Mouse (Mus musculus): ENCODE results near the gene Prmt8. TPM values are rescaled to one million over a fixed set of nuclear protein-coding genes. Genes with fewer than 3 reads are reported as not detected.
A peak's percentile ranks its signal among the peaks of the same experiment; 100 is the strongest.

Prmt8 gene
- polyA plus RNA-seq, 1 experiment from 2014 or later = 1.3 TPM

GRCm38 (mm10) chr6:127663263-127663662 lies 106.0 kb downstream of the Prmt8 start:
- DNase-seq (ENCODE audit: low spot score) (no peak), ATAC-seq (ENCODE audit: low read depth) (no peak)
- Histone ChIP-seq H3K36me3 (ENCODE audit: control insufficient read depth, insufficient read depth, low read length) (no peaks in the 10 kb centered on the region), H3K4me2 (ENCODE audit: low read depth, low read length) (no peak overlapping the region), H3K9ac (ENCODE audit: low read depth, low read length) (no peak overlapping the region), H3K4me1 (ENCODE audit: control insufficient read depth, insufficient read depth, low read length) (peaks cover 2% of the 10 kb centered on the region; the same call in 1 of the 2 replicates), H3K4me3 (ENCODE audit: low read depth, low read length) (no peak overlapping the region), H3K9me3 (ENCODE audit: control insufficient read depth, low read length) (no peaks in the 10 kb centered on the region), H3K27ac (replicated peaks; ENCODE audit: low read depth, low read length) (no peak overlapping the region), H3K27me3 (replicated peaks; ENCODE audit: control insufficient read depth, insufficient read depth, low read length) (no peaks in the 10 kb centered on the region)
- WGBS = 81% methylated on average over 7 of the region's 7 CpGs

DNA sequence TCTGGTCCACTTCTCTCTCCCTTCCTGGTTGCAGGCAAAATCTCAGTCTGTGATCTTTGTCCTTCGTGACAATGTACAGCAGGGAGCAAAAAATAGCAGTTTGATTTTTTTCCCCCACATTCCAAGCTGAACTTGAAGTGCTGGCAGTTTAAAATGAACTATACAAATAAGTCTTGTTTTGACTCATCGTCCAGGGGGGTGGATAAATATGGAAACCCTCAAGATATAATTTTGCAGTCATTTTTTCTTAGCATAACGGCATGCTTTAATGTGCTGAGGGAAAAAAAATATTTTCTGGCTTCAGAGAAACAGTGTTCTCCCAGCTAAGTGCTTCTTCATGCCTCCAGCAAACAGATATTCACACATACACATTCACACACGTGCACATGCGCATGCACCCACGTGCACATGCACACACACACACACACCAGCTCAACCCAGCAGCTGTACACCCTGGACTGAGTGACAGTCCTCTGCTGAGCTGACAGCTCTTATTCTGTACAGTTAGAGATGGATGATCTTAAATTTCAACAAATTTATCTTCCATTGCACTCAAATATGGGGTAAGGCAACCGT lies 107.5 kb downstream of the Prmt8 start:
- Histone ChIP-seq H3K4me2 (ENCODE audit: low read depth, low read length) (no peak overlapping the region), H3K27ac (replicated peaks; ENCODE audit: low read depth, low read length) (no peak overlapping the region; the same call in 1 of the 2 replicates), H3K9me3 (ENCODE audit: control insufficient read depth, low read length) (no peaks in the 10 kb centered on the region), H3K36me3 (ENCODE audit: control insufficient read depth, insufficient read depth, low read length) (no peaks in the 10 kb centered on the region), H3K4me1 (ENCODE audit: control insufficient read depth, insufficient read depth, low read length) (peaks cover 2% of the 10 kb centered on the region; the same call in 1 of the 2 replicates), H3K27me3 (replicated peaks; ENCODE audit: control insufficient read depth, insufficient read depth, low read length) (no peaks in the 10 kb centered on the region), H3K4me3 (ENCODE audit: low read depth, low read length) (no peak overlapping the region), H3K9ac (ENCODE audit: low read depth, low read length) (no peak overlapping the region)
- 61% methylated on average over 7 of the region's 7 CpGs for WGBS
- DNase-seq (ENCODE audit: low spot score) (peak; percentile 30), ATAC-seq (ENCODE audit: low read depth) (no peak)

DNA sequence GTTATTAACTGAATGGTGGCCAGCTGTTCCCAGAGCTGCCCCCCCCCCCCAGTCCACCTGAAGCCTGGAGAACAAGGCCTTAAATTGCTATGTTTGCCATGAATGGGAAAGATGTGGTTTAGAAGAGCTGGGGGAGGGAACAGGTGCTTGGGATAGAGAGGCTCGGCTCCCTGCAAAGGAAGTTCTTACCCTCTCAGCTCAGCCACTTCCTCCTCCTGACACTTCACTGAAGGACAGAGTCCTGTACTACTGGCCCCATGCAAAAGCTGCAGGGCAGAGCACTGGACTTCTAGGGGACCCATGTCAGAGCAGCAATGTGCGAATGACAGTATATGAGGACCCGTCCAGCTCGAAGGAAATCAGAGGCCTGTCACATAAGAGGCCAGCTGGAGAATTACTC lies 109.3 kb downstream of the Prmt8 start:
- H3K36me3 ChIP-seq (ENCODE audit: control insufficient read depth, insufficient read depth, low read length) = no peaks in the 10 kb centered on the region
- H3K4me1 ChIP-seq (ENCODE audit: control insufficient read depth, insufficient read depth, low read length) = peaks cover 2% of the 10 kb centered on the region; the same call in 1 of the 2 replicates
- DNase-seq (ENCODE audit: low spot score) (peak; percentile 37), ATAC-seq (ENCODE audit: low read depth) (0 out of 2 replicates have a peak, but pooled peaks have one; percentile 2)
- no peaks in the 10 kb centered on the region for H3K9me3 ChIP-seq (ENCODE audit: control insufficient read depth, low read length)
- H3K4me2 ChIP-seq (ENCODE audit: low read depth, low read length) = no peak overlapping the region
- H3K27ac ChIP-seq (replicated peaks; ENCODE audit: low read depth, low read length) = no peak overlapping the region
- H3K4me3 ChIP-seq (ENCODE audit: low read depth, low read length) = no peak overlapping the region
- no peaks in the 10 kb centered on the region for H3K27me3 ChIP-seq (replicated peaks; ENCODE audit: control insufficient read depth, insufficient read depth, low read length)
- no peak overlapping the region for H3K9ac ChIP-seq (ENCODE audit: low read depth, low read length)
- WGBS = 79% methylated on average over 4 of the region's 4 CpGs

DNA sequence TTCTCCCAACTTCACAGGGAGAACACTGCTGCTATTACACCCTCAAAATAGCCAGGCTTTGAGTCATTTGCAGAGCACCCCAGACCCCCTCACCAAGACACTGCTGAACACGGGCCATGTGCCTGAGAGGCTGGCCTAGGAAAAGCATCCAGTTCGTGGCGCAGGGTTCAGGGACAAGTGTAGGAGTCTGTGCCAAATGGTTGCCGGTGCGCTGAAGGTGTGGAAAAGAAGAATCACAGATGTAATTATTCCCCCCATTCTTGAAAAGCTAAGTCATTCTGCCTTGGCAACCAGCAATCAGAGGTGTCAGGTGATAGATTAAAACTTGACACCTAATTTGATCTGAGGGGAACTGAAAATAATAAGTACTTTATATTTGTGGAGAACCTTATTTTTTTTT lies 109.8 kb downstream of the Prmt8 start:
- H3K9me3 ChIP-seq (ENCODE audit: control insufficient read depth, low read length) = 0 out of 2 replicates have a peak, but pooled peaks cover 2% of the 10 kb centered on the region
- H3K36me3 ChIP-seq (ENCODE audit: control insufficient read depth, insufficient read depth, low read length) = no peaks in the 10 kb centered on the region
- DNase-seq (ENCODE audit: low spot score) (peak; percentile 40), ATAC-seq (ENCODE audit: low read depth) (peak; percentile 60; the same call in 1 of the 2 replicates)
- H3K27me3 ChIP-seq (replicated peaks; ENCODE audit: control insufficient read depth, insufficient read depth, low read length) = no peaks in the 10 kb centered on the region
- no peak overlapping the region for H3K4me3 ChIP-seq (ENCODE audit: low read depth, low read length)
- H3K4me1 ChIP-seq (ENCODE audit: control insufficient read depth, insufficient read depth, low read length) = peaks cover 2% of the 10 kb centered on the region; the same call in 1 of the 2 replicates
- H3K4me2 ChIP-seq (ENCODE audit: low read depth, low read length) = no peak overlapping the region
- no peak overlapping the region for H3K27ac ChIP-seq (replicated peaks; ENCODE audit: low read depth, low read length)
- no peak overlapping the region for H3K9ac ChIP-seq (ENCODE audit: low read depth, low read length)
- 68% methylated on average over 5 of the region's 5 CpGs for WGBS

GRCm38 (mm10) chr6:127657152-127657551 lies 112.1 kb downstream of the Prmt8 start:
- no peak overlapping the region for H3K9ac ChIP-seq (ENCODE audit: low read depth, low read length)
- no peak overlapping the region for H3K27ac ChIP-seq (replicated peaks; ENCODE audit: low read depth, low read length)
- H3K27me3 ChIP-seq (replicated peaks; ENCODE audit: control insufficient read depth, insufficient read depth, low read length) = no peaks in the 10 kb centered on the region
- H3K36me3 ChIP-seq (ENCODE audit: control insufficient read depth, insufficient read depth, low read length) = no peaks in the 10 kb centered on the region
- H3K4me2 ChIP-seq (ENCODE audit: low read depth, low read length) = no peak overlapping the region
- no peak overlapping the region for H3K4me3 ChIP-seq (ENCODE audit: low read depth, low read length)
- H3K9me3 ChIP-seq (ENCODE audit: control insufficient read depth, low read length) = 0 out of 2 replicates have a peak, but pooled peaks cover 10% of the 10 kb centered on the region
- 90% methylated on average over 11 of the region's 11 CpGs for WGBS
- H3K4me1 ChIP-seq (ENCODE audit: control insufficient read depth, insufficient read depth, low read length) = peaks cover 2% of the 10 kb centered on the region; the same call in 1 of the 2 replicates
- no peak for ATAC-seq (ENCODE audit: low read depth)
- no peak for DNase-seq (ENCODE audit: low spot score)

DNA sequence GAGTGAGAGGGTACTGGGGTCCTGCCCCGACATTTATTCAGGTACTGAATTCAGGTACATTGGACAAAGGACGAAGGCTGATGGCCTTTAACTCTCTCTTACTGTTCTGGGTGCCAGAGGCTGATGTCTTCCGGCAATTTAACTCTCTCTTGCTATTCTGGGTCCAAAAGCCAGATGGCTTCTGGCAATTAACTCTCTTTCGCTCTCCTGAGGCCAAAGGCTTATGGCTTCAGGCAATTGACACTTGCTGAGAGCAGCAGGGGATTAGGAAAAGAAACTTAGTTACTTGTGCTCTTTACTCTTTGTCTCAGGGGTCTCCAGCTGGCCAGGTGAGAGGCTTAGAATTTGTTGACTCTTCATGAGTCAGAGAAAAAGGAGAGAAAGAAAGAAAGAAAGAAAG lies 113.3 kb downstream of the Prmt8 start:
- 25% methylated on average over 4 of the region's 4 CpGs for WGBS
- no peaks in the 10 kb centered on the region for H3K4me1 ChIP-seq (ENCODE audit: control insufficient read depth, insufficient read depth, low read length)
- no peak for ATAC-seq (ENCODE audit: low read depth)
- H3K27ac ChIP-seq (replicated peaks; ENCODE audit: low read depth, low read length) = no peak overlapping the region
- no peaks in the 10 kb centered on the region for H3K36me3 ChIP-seq (ENCODE audit: control insufficient read depth, insufficient read depth, low read length)
- H3K4me3 ChIP-seq (ENCODE audit: low read depth, low read length) = no peak overlapping the region
- H3K9me3 ChIP-seq (ENCODE audit: control insufficient read depth, low read length) = 0 out of 2 replicates have a peak, but pooled peaks cover 10% of the 10 kb centered on the region
- H3K9ac ChIP-seq (ENCODE audit: low read depth, low read length) = no peak overlapping the region
- H3K27me3 ChIP-seq (replicated peaks; ENCODE audit: control insufficient read depth, insufficient read depth, low read length) = no peaks in the 10 kb centered on the region
- peak; percentile 27 for DNase-seq (ENCODE audit: low spot score)
- no peak overlapping the region for H3K4me2 ChIP-seq (ENCODE audit: low read depth, low read length)

DNA sequence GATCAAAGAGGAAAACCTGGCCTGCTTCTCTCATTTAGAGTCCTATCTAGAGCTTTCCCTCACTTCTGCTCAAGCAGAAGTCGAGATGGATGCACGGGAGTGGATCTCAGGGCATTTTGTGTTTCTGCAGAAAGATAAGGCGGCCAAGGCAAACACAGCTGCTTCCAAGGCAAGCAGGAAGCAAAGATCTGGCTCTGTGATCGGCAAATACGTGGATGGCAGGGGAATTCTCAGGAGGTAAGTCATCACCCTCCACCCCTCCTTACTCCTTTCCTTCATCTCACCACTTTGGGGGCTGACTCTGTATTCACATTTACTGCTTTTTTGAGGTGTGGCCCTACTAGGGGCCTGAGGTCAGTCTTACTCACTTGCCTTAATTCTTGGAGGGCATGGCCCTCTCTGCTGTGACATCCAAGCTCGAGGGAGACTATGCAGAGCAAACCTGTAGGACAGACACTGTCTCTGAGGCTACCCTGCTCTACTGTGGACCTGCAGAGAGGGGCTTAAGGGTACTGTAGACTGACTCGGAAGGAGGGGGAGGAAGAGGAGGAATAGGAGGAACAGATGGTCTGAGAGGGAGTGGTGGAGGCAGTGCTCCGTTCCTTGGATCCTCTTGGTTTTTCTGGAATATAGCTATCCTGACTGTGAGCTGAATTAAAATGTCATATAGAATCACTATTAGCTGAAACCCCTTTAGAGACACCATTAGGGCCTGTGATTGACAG lies 128.0 kb downstream of the Prmt8 start:
- Histone ChIP-seq H3K27me3 (replicated peaks; ENCODE audit: control insufficient read depth, insufficient read depth, low read length) (no peaks in the 10 kb centered on the region), H3K4me2 (ENCODE audit: low read depth, low read length) (no peak overlapping the region), H3K4me1 (ENCODE audit: control insufficient read depth, insufficient read depth, low read length) (no peaks in the 10 kb centered on the region), H3K27ac (replicated peaks; ENCODE audit: low read depth, low read length) (no peak overlapping the region), H3K4me3 (ENCODE audit: low read depth, low read length) (no peak overlapping the region), H3K36me3 (ENCODE audit: control insufficient read depth, insufficient read depth, low read length) (no peaks in the 10 kb centered on the region), H3K9ac (ENCODE audit: low read depth, low read length) (no peak overlapping the region), H3K9me3 (ENCODE audit: control insufficient read depth, low read length) (no peaks in the 10 kb centered on the region)
- ATAC-seq (ENCODE audit: low read depth) (no peak), DNase-seq (ENCODE audit: low spot score) (peak; percentile 20)
- 56% methylated on average over 8 of the region's 8 CpGs for whole genome bisulfite sequencing
